ENCODE assay signal across 28 mouse cellular contexts in genomic region chr2:132493184-132493583, GRCm38 (mm10).
"Had no signal": no experiment of that assay in that cellular context is flagged by ENCODE, and none has a peak within 500 bp of the region (broad histone marks: within the 10 kb centered on the region; RNA-seq: fewer than 3 reads in every experiment).

No protein-coding gene starts in this region.

- H3K4me3 ChIP-seq: embryonic facial prominence, embryonic 10.5 days; embryonic facial prominence, embryonic 12.5 days; embryonic facial prominence, embryonic 13.5 days; embryonic facial prominence, embryonic 15.5 days; erythroblast, embryonic 14.5 days; forebrain, embryonic 10.5 days; forebrain, embryonic 12.5 days; forebrain, embryonic 13.5 days; forebrain, embryonic 15.5 days; gastrocnemius, adult 2 months had no signal

- H3K9ac ChIP-seq: embryonic facial prominence, embryonic 12.5 days; embryonic facial prominence, embryonic 13.5 days; embryonic facial prominence, embryonic 15.5 days; forebrain, embryonic 12.5 days; forebrain, embryonic 13.5 days; forebrain, embryonic 15.5 days; forebrain, postnatal 0 days had no signal

- H3K4me2 ChIP-seq: embryonic facial prominence, embryonic 12.5 days; embryonic facial prominence, embryonic 13.5 days; embryonic facial prominence, embryonic 15.5 days; forebrain, embryonic 12.5 days; forebrain, embryonic 13.5 days; forebrain, embryonic 15.5 days had no signal

- H3K9me3 ChIP-seq: embryonic facial prominence, embryonic 10.5 days; embryonic facial prominence, embryonic 12.5 days; embryonic facial prominence, embryonic 13.5 days; embryonic facial prominence, embryonic 15.5 days; forebrain, embryonic 10.5 days; forebrain, embryonic 12.5 days; forebrain, embryonic 13.5 days; forebrain, embryonic 15.5 days had no signal

- H3K4me1 ChIP-seq: embryonic facial prominence, embryonic 10.5 days; embryonic facial prominence, embryonic 12.5 days; embryonic facial prominence, embryonic 13.5 days; embryonic facial prominence, embryonic 15.5 days; forebrain, embryonic 10.5 days; forebrain, embryonic 12.5 days; forebrain, embryonic 13.5 days; forebrain, embryonic 15.5 days had no signal

- ATAC-seq: forebrain, embryonic 13.5 days; forebrain, embryonic 14.5 days; forebrain, embryonic 15.5 days; forebrain, embryonic 16.5 days; forebrain, postnatal 0 days had no signal

- H3K27ac ChIP-seq: embryonic facial prominence, embryonic 10.5 days; embryonic facial prominence, embryonic 12.5 days; embryonic facial prominence, embryonic 13.5 days; embryonic facial prominence, embryonic 15.5 days; forebrain, embryonic 10.5 days; forebrain, embryonic 12.5 days; forebrain, embryonic 13.5 days; forebrain, embryonic 15.5 days; gastrocnemius, adult 2 months had no signal

- H3K36me3 ChIP-seq: embryonic facial prominence, embryonic 10.5 days; embryonic facial prominence, embryonic 12.5 days; embryonic facial prominence, embryonic 13.5 days; embryonic facial prominence, embryonic 15.5 days; forebrain, embryonic 10.5 days; forebrain, embryonic 12.5 days; forebrain, embryonic 15.5 days had no signal

- DNase-seq: cerebellum, adult 18-20 months; cerebellum, adult 2 months; cerebellum, adult 8-10 months; cerebellum, adult 9-10 months; cerebellum, adult 9-11 months; cerebellum, postnatal 10 days; cerebellum, postnatal 14 days; cerebellum, postnatal 25 days; cerebellum, postnatal 36 days; embryo, embryonic 11 days; forebrain, postnatal 0 days; gastrocnemius, adult 2 months; gastrocnemius, postnatal 10 days; gastrocnemius, postnatal 14 days; gastrocnemius, postnatal 25 days; gastrocnemius, postnatal 36 days; heart, adult 18-20 months had no signal

- H3K27me3 ChIP-seq: embryonic facial prominence, embryonic 12.5 days; embryonic facial prominence, embryonic 13.5 days; embryonic facial prominence, embryonic 15.5 days; forebrain, embryonic 12.5 days; forebrain, embryonic 13.5 days; forebrain, embryonic 15.5 days had no signal
